Mouse (Mus musculus) heart, postnatal 0 days (tissue): Measurements from ENCODE around the gene Tpp1. TPM values are rescaled to one million over a fixed set of nuclear protein-coding genes. Genes with fewer than 3 reads are reported as not detected.
"Not testable (repeated sequence)": the region's sequence is repeated elsewhere in the genome, so short reads cannot be mapped to it uniquely, and the experiment has no call there.

Experiments
- ATAC-seq: fragments of 200-750 bp; cut with Nextera tagmentation; 2 replicates; pipeline ENCODE4 v1.8.0; 2017; ENCODE audit warnings: low read depth, moderate number of reproducible peaks, moderate library complexity; ENCODE audit not compliant: insufficient read depth
- DNase-seq: peaks from one replicate; pipeline ENCODE4 v3.0.0-alpha.2; 2016; ENCODE audit warnings: low spot score
- H3K27ac ChIP-seq: fragments of 300-500 bp; sonication (generic); 2 replicates; pipeline ENCODE4 v1.5.1; 2014; ENCODE audit warnings: low read depth, mild to moderate bottlenecking
- H3K27me3 ChIP-seq: fragments of 300-500 bp; sonication (generic); 2 replicates; pipeline ENCODE4 v1.6.1; 2014; ENCODE audit warnings: low read length, mixed read lengths; ENCODE audit not compliant: control insufficient read depth, insufficient read depth
- H3K36me3 ChIP-seq: fragments of 300-500 bp; sonication (generic); replicated peaks from 2 replicates; pipeline ENCODE4 v1.6.1; 2014; ENCODE audit warnings: low read length, mixed read lengths; ENCODE audit not compliant: control insufficient read depth, insufficient read depth
- H3K4me1 ChIP-seq: fragments of 300-500 bp; sonication (generic); 2 replicates; pipeline ENCODE4 v1.6.1; 2014; ENCODE audit warnings: antibody characterized with exemption; ENCODE audit not compliant: control insufficient read depth, insufficient read depth
- H3K4me2 ChIP-seq: fragments of 300-500 bp; sonication (generic); 2 replicates; pipeline ENCODE4 v1.6.1; 2014; ENCODE audit warnings: low read depth, mild to moderate bottlenecking, low read length, moderate library complexity
- H3K4me3 ChIP-seq: fragments of 300-500 bp; sonication (generic); 2 replicates; pipeline ENCODE4 v1.5.1; 2014; ENCODE audit warnings: low read depth, low read length
- H3K9ac ChIP-seq: fragments of 300-500 bp; sonication (generic); replicated peaks from 2 replicates; pipeline ENCODE4 v1.6.1; 2014; ENCODE audit warnings: low read depth, low read length, mixed read lengths
- H3K9me3 ChIP-seq: fragments of 300-500 bp; sonication (generic); replicated peaks from 2 replicates; pipeline ENCODE4 v1.6.1; 2016; ENCODE audit warnings: low read length; ENCODE audit not compliant: control insufficient read depth
- CTCF ChIP-seq: IDR thresholded peaks from 2 replicates; pipeline ENCODE4 v1.5.1; 2016; ENCODE audit warnings: antibody characterized with exemption, control low read depth, low read depth
- EP300 ChIP-seq: IDR thresholded peaks from 2 replicates; pipeline ENCODE4 v1.6.1; 2016; ENCODE audit warnings: antibody characterized with exemption, low read depth
- WGBS: fragments of 180-500 bp; shearing (Covaris S2); extraction: QIAGEN DNeasy Blood & Tissue Kit; methylation state at CpG from one replicate; pipeline ENCODE4 v1.1.7; 2014; 5-methylcytosine and 5-hydroxymethylcytosine counted together
- polyA plus RNA-seq: library from polyadenylated mRNA; unstranded; fragments of >200 nt; fragmentation: Nextera tagmentation; extraction: Ambion mirVana; gene quantifications from 2 replicates; pipeline ENCODE4 v1.2.1, GENCODE M21; 2015
- total RNA-seq: library from RNA; depleted of rRNA; stranded (reverse); fragments of >200 nt; gene quantifications from 2 replicates; pipeline ENCODE4 v1.2.3, GENCODE M21; 2014; ENCODE audit warnings: low replicate concordance

The Tpp1 gene
- total and polyA plus RNA-seq, 2 experiments from 2014 or later, result 61.2 to 99.9 TPM

GRCm38 (mm10) chr7:105736911-105737521 lies 15.0 kb downstream of the Tpp1 start, which contains the start of gene Rrp8:
Rrp8 (minus strand) TSS chr7:105737385.
- Histone ChIP-seq H3K4me1 (peaks cover 24% of the 10 kb centered on the region), H3K36me3 (peaks cover 55% of the 10 kb centered on the region), H3K9ac (peak within 1 kb of the TSS; percentile 93), H3K27ac (peak within 1 kb of the TSS; percentile 91), H3K4me3 (peak within 1 kb of the TSS; percentile 73), H3K4me2 (peak within 1 kb of the TSS; percentile 97), H3K9me3 (no peaks in the 10 kb centered on the region), H3K27me3 (no peaks in the 10 kb centered on the region)
- WGBS, result 0% methylated on average over 30 of the region's 30 CpGs
- DNase-seq (peak; percentile 31), ATAC-seq (no peak; the same call in 1 of the 2 replicates)
- TF ChIP-seq EP300 (no peak), CTCF (no peak)

- Histone ChIP-seq H3K4me1 (peaks cover 24% of the 10 kb centered on the region), H3K9me3 (no peaks in the 10 kb centered on the region), H3K27ac (peak within 1 kb of the TSS; percentile 91), H3K9ac (peak within 1 kb of the TSS; percentile 93), H3K4me2 (peak within 1 kb of the TSS; percentile 97), H3K27me3 (no peaks in the 10 kb centered on the region), H3K4me3 (peak within 1 kb of the TSS; percentile 73), H3K36me3 (peaks cover 55% of the 10 kb centered on the region)
- ATAC-seq (peak; percentile 95), DNase-seq (peak; percentile 95)
- TF ChIP-seq CTCF, result no peak
- no peak for TF ChIP-seq EP300
- WGBS, result under 1% methylated on average over 46 of the region's 62 CpGs
Measured at GRCm38 (mm10) chr7:105736264-105736901, 15.7 kb downstream of the Tpp1 start, which contains the start of gene Ilk. Ilk (plus strand) TSS chr7:105736592.

GRCm38 (mm10) chr7:105735464-105735863 lies 16.6 kb downstream of the Tpp1 start:
- not testable (repeated sequence) for H3K9me3 ChIP-seq, H3K27me3 ChIP-seq, ATAC-seq, DNase-seq
- Histone ChIP-seq H3K4me3 (peak overlapping the region; percentile 73), H3K27ac (peak overlapping the region; percentile 91), H3K36me3 (peaks cover 55% of the 10 kb centered on the region), H3K9ac (peak overlapping the region; percentile 93), H3K4me1 (peaks cover 24% of the 10 kb centered on the region), H3K4me2 (peak overlapping the region; percentile 97)
- 31% methylated on average over 4 of the region's 4 CpGs for WGBS

- no peaks in the 10 kb centered on the region for H3K9me3 ChIP-seq
- ATAC-seq, result no peak
- no peak overlapping the region for H3K4me2 ChIP-seq
- no peak for DNase-seq
- peaks cover 23% of the 10 kb centered on the region for H3K4me1 ChIP-seq
- no peak overlapping the region for H3K27ac ChIP-seq
- WGBS, result 79% methylated on average over 8 of the region's 8 CpGs
- no peak overlapping the region for H3K4me3 ChIP-seq
- peaks cover 52% of the 10 kb centered on the region for H3K36me3 ChIP-seq
- H3K9ac ChIP-seq, result 0 out of 2 replicates have a peak overlapping the region, but pooled peaks have one; percentile 21
- no peak for TF ChIP-seq EP300
- TF ChIP-seq CTCF, result no peak
- H3K27me3 ChIP-seq, result no peaks in the 10 kb centered on the region
Measured at GRCm38 (mm10) chr7:105734826-105735225, 17.2 kb downstream of the Tpp1 start.

GRCm38 (mm10) chr7:105733836-105734235 lies 18.2 kb downstream of the Tpp1 start:
- ATAC-seq, result no peak
- H3K4me1 ChIP-seq, result peaks cover 13% of the 10 kb centered on the region
- no peak overlapping the region for H3K27ac ChIP-seq
- H3K4me3 ChIP-seq, result no peak overlapping the region
- WGBS, result 95% methylated on average over 11 of the region's 11 CpGs
- TF ChIP-seq CTCF, result no peak
- no peak for TF ChIP-seq EP300
- peaks cover 52% of the 10 kb centered on the region for H3K36me3 ChIP-seq
- no peaks in the 10 kb centered on the region for H3K9me3 ChIP-seq
- no peak overlapping the region for H3K4me2 ChIP-seq
- no peak for DNase-seq
- H3K27me3 ChIP-seq, result no peaks in the 10 kb centered on the region
- no peak overlapping the region for H3K9ac ChIP-seq
